Mouse (Mus musculus) lung, postnatal 14 days (tissue): ENCODE results near the gene Hspb1.

Experiments used
- DNase-seq: peaks from one replicate; pipeline ENCODE4 v3.0.0; 2021

The Hspb1 gene

GRCm38 (mm10) chr5:135888405-135889215 lies 891 bp downstream of the Hspb1 start:
- no peak for DNase-seq

GRCm38 (mm10) chr5:135890323-135890722 lies 2.6 kb downstream of the Hspb1 start:
- no peak for DNase-seq

- DNase-seq, result no peak
Observed at GRCm38 (mm10) chr5:135890920-135891319, 3.2 kb downstream of the Hspb1 start.

- no peak for DNase-seq
Observed at GRCm38 (mm10) chr5:135892589-135893351, 5.1 kb downstream of the Hspb1 start.

GRCm38 (mm10) chr5:135894958-135895357 lies 7.2 kb downstream of the Hspb1 start:
- no peak for DNase-seq

GRCm38 (mm10) chr5:135898028-135898427 lies 10.3 kb downstream of the Hspb1 start:
- peak; percentile 72 for DNase-seq

- DNase-seq, result no peak
Observed at GRCm38 (mm10) chr5:135898995-135899394, 11.3 kb downstream of the Hspb1 start.

GRCm38 (mm10) chr5:135899833-135900232 lies 12.1 kb downstream of the Hspb1 start:
- DNase-seq, result no peak

- DNase-seq, result no peak
Observed at GRCm38 (mm10) chr5:135900701-135901100, 13.0 kb downstream of the Hspb1 start.

GRCm38 (mm10) chr5:135901354-135902095 lies 13.8 kb downstream of the Hspb1 start:
- no peak for DNase-seq

- DNase-seq, result no peak
Observed at GRCm38 (mm10) chr5:135903058-135903457, 15.3 kb downstream of the Hspb1 start.

- peak; percentile 96 for DNase-seq
Observed at GRCm38 (mm10) chr5:135903551-135904151, 15.9 kb downstream of the Hspb1 start.

- DNase-seq, result no peak
Observed at GRCm38 (mm10) chr5:135904259-135904658, 16.5 kb downstream of the Hspb1 start.

- DNase-seq, result no peak
Observed at GRCm38 (mm10) chr5:135905320-135906225, 17.9 kb downstream of the Hspb1 start.

GRCm38 (mm10) chr5:135906846-135907245 lies 19.1 kb downstream of the Hspb1 start:
- DNase-seq, result no peak

- DNase-seq, result no peak
Observed at GRCm38 (mm10) chr5:135907256-135907655, 19.5 kb downstream of the Hspb1 start.

GRCm38 (mm10) chr5:135908185-135908584 lies 20.5 kb downstream of the Hspb1 start:
- DNase-seq, result no peak

- no peak for DNase-seq
Observed at GRCm38 (mm10) chr5:135908989-135909388, 21.3 kb downstream of the Hspb1 start.

GRCm38 (mm10) chr5:135909646-135910045 lies 21.9 kb downstream of the Hspb1 start:
- no peak for DNase-seq

GRCm38 (mm10) chr5:135910813-135911212 lies 23.1 kb downstream of the Hspb1 start:
- DNase-seq, result no peak

GRCm38 (mm10) chr5:135911633-135912220 lies 24.0 kb downstream of the Hspb1 start:
- no peak for DNase-seq
